Mouse (Mus musculus): ENCODE results near the gene Hhex. TPM values are rescaled to one million over a fixed set of nuclear protein-coding genes. Genes with fewer than 3 reads are reported as not detected.

Hhex gene
- total and polyA plus RNA-seq, 2 experiments from 2014 or later: 1.1 to 3.4 TPM

DNA sequence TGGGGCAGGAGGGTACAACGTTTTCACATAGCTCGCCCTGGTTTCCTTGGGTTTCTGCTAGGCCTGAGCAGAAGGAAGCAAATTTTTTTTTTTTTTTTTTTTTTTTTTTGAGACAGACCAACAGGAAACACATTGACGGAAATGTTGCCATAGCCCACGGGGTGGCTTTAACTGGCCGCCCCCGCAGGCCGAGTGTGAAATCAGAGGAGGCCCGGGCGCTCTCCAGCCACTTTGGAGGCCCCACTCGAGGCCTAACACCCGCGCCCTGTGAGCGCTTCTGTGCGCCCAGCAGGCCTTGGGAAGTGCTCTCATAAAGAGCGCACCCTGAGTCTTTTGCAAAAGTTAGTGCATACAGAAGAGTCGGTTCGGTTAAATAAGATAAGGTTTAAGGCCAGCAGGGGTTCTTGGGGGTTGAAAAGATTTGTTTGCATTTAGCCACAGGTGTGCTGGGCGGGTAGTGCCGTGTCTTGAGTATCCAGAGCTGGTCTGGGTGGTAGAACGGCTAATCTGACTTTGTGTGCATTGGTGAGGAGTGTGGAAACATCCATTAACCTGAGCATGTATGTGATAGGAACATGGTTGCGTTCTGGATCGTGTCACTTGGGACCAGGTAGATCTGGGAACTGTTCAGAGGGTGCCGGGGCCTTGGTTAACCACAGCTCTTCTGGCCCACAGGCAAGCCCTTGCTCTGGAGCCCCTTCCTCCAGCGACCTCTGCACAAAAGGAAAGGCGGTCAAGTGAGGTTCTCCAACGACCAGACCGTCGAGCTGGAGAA is 2.1 kb downstream of the Hhex start:
- no peak overlapping the region for H3K4me3 ChIP-seq (ENCODE audit: low read depth, low read length)
- H3K4me1 ChIP-seq (ENCODE audit: insufficient read depth): no peaks in the 10 kb centered on the region
- H3K9ac ChIP-seq: no peak overlapping the region
- no peak for TF ChIP-seq CTCF (IDR thresholded peaks at IDR 0.05; ENCODE audit: low read depth)
- no peak for ATAC-seq
- H3K4me2 ChIP-seq (ENCODE audit: low read depth): no peak overlapping the region
- no peaks in the 10 kb centered on the region for H3K9me3 ChIP-seq (ENCODE audit: low read length)
- peaks cover 54% of the 10 kb centered on the region for H3K27me3 ChIP-seq (ENCODE audit: insufficient read depth, low read length)
- H3K27ac ChIP-seq (ENCODE audit: low read depth, low read length): no peak overlapping the region
- H3K36me3 ChIP-seq (ENCODE audit: insufficient read depth): no peaks in the 10 kb centered on the region
- WGBS: 7% methylated on average over 28 of the region's 28 CpGs
- DNase-seq: peak; percentile 12

DNA sequence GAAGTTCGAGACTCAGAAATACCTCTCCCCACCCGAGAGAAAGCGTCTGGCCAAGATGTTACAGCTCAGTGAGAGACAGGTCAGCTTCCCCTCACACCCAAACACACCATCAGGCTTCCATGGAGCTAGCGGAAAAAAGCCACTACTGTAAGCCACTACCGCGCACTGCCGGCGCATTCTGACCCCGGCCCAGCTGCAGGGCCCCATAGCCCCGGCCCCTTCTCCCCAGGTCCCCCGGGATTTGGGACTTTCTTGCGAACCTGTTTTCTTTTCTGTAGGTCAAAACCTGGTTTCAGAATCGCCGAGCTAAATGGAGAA is 2.6 kb downstream of the Hhex start:
- no peak overlapping the region for H3K4me3 ChIP-seq (ENCODE audit: low read depth, low read length)
- 5% methylated on average over 14 of the region's 14 CpGs for WGBS
- peaks cover 49% of the 10 kb centered on the region for H3K27me3 ChIP-seq (ENCODE audit: insufficient read depth, low read length)
- no peak overlapping the region for H3K27ac ChIP-seq (ENCODE audit: low read depth, low read length)
- H3K9ac ChIP-seq: no peak overlapping the region
- no peak for TF ChIP-seq CTCF (IDR thresholded peaks at IDR 0.05; ENCODE audit: low read depth)
- no peaks in the 10 kb centered on the region for H3K36me3 ChIP-seq (ENCODE audit: insufficient read depth)
- H3K4me2 ChIP-seq (ENCODE audit: low read depth): no peak overlapping the region
- DNase-seq (no peak), ATAC-seq (no peak)
- H3K9me3 ChIP-seq (ENCODE audit: low read length): no peaks in the 10 kb centered on the region
- no peaks in the 10 kb centered on the region for H3K4me1 ChIP-seq (ENCODE audit: insufficient read depth)

GRCm38 (mm10) chr19:37440181-37440580 is 5.6 kb downstream of the Hhex start:
- H3K27me3 ChIP-seq (ENCODE audit: insufficient read depth, low read length): peaks cover 36% of the 10 kb centered on the region
- H3K4me2 ChIP-seq (ENCODE audit: low read depth): no peak overlapping the region
- H3K4me3 ChIP-seq (ENCODE audit: low read depth, low read length): no peak overlapping the region
- no peak overlapping the region for H3K9ac ChIP-seq
- 72% methylated on average over 4 of the region's 4 CpGs for whole genome bisulfite sequencing
- no peak overlapping the region for H3K27ac ChIP-seq (ENCODE audit: low read depth, low read length)
- DNase-seq (no peak), ATAC-seq (no peak)
- no peak for TF ChIP-seq CTCF (IDR thresholded peaks at IDR 0.05; ENCODE audit: low read depth)
- no peaks in the 10 kb centered on the region for H3K36me3 ChIP-seq (ENCODE audit: insufficient read depth)
- no peaks in the 10 kb centered on the region for H3K4me1 ChIP-seq (ENCODE audit: insufficient read depth)
- no peaks in the 10 kb centered on the region for H3K9me3 ChIP-seq (ENCODE audit: low read length)

GRCm38 (mm10) chr19:37440708-37441475 is 6.3 kb downstream of the Hhex start:
- H3K9ac ChIP-seq: no peak overlapping the region
- 72% methylated on average over 15 of the region's 16 CpGs for WGBS
- no peaks in the 10 kb centered on the region for H3K4me1 ChIP-seq (ENCODE audit: insufficient read depth)
- no peak overlapping the region for H3K27ac ChIP-seq (ENCODE audit: low read depth, low read length)
- TF ChIP-seq CTCF (IDR thresholded peaks at IDR 0.05; ENCODE audit: low read depth): no peak
- no peak overlapping the region for H3K4me2 ChIP-seq (ENCODE audit: low read depth)
- H3K36me3 ChIP-seq (ENCODE audit: insufficient read depth): no peaks in the 10 kb centered on the region
- ATAC-seq (no peak), DNase-seq (no peak)
- no peak overlapping the region for H3K4me3 ChIP-seq (ENCODE audit: low read depth, low read length)
- peaks cover 35% of the 10 kb centered on the region for H3K27me3 ChIP-seq (ENCODE audit: insufficient read depth, low read length)
- no peaks in the 10 kb centered on the region for H3K9me3 ChIP-seq (ENCODE audit: low read length)

DNA sequence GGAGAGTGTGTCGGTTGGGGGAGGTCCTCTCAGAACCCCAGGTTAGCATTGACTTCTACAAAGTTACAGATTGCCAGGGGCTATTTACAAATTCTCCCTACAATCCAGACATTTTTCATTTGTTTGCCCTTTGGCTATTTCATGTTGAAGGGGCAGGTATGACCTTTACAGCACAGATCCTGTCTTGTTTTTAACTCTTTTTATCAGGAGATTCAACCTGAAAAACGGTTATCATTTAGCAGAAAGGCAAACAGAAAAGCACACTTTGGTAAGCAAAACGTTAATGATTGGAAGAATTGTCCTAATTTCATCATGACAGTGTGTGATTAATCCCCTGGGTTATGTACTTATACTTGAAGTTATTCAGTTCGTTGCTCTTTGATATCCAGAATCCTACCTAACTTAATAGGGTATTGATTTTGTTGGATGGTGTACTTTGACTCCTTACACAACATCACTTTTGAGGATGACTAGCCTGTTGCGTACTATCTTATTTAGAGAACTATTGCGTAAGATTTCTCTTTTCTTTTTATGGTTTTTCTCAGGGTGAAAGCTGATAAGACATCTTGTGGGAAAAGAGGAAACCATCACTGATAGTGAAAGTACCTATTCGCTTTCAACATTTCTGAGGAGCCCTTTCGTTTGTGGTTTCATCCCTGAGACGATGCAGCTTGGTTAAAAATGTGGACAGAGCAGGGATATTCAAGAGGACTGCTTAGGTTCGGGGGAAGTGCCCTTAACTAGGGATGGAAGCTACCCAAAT is 8.1 kb downstream of the Hhex start:
- H3K9ac ChIP-seq: no peak overlapping the region
- no peaks in the 10 kb centered on the region for H3K36me3 ChIP-seq (ENCODE audit: insufficient read depth)
- no peak overlapping the region for H3K4me3 ChIP-seq (ENCODE audit: low read depth, low read length)
- DNase-seq: no peak
- H3K27me3 ChIP-seq (ENCODE audit: insufficient read depth, low read length): peaks cover 16% of the 10 kb centered on the region
- no peak overlapping the region for H3K4me2 ChIP-seq (ENCODE audit: low read depth)
- no peak for TF ChIP-seq CTCF (IDR thresholded peaks at IDR 0.05; ENCODE audit: low read depth)
- no peaks in the 10 kb centered on the region for H3K4me1 ChIP-seq (ENCODE audit: insufficient read depth)
- 86% methylated on average over 10 of the region's 10 CpGs for WGBS
- no peak overlapping the region for H3K27ac ChIP-seq (ENCODE audit: low read depth, low read length)
- no peaks in the 10 kb centered on the region for H3K9me3 ChIP-seq (ENCODE audit: low read length)
- ATAC-seq: no peak

DNA sequence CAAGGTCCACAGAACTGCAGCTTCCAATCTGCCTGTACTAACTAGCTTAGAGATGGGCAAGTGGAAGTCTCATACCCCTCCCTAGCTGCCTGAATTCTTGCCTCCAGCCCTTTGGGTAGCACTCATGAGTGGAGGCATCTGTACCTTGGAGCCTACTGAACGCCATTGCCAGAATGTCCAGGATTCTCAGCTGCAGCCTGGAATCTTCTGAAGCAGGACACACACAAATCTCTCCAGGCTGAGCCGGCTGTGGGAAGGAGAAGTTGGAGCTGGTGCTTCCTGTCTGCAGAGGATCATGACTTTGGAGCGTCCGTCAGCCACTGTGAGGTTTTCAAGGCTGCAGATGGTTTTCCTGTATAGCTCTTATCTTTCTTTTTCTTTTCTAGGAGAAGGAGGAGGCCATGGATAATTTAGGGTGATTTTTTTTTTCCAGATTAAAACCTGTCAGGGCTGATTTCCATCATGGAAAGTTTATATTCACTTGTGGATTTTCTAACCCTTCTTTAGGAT is 9.1 kb downstream of the Hhex start:
- ATAC-seq: no peak
- no peak for DNase-seq
- WGBS: 81% methylated on average over 4 of the region's 4 CpGs
- peaks cover 11% of the 10 kb centered on the region for H3K27me3 ChIP-seq (ENCODE audit: insufficient read depth, low read length)
- H3K9ac ChIP-seq: no peak overlapping the region
- no peak for TF ChIP-seq CTCF (IDR thresholded peaks at IDR 0.05; ENCODE audit: low read depth)
- H3K27ac ChIP-seq (ENCODE audit: low read depth, low read length): no peak overlapping the region
- H3K36me3 ChIP-seq (ENCODE audit: insufficient read depth): no peaks in the 10 kb centered on the region
- no peaks in the 10 kb centered on the region for H3K4me1 ChIP-seq (ENCODE audit: insufficient read depth)
- no peak overlapping the region for H3K4me2 ChIP-seq (ENCODE audit: low read depth)
- H3K9me3 ChIP-seq (ENCODE audit: low read length): no peaks in the 10 kb centered on the region
- H3K4me3 ChIP-seq (ENCODE audit: low read depth, low read length): no peak overlapping the region
